Mouse (Mus musculus) thymus, postnatal 10 days (tissue): Measurements from ENCODE around the gene Wnk1.
A peak's percentile ranks its signal among the peaks of the same experiment; 100 is the strongest.

Experiments used
- DNase-seq, 2 experiments: peaks; one replicate each; pipeline ENCODE4 v3.0.0; 2021; ENCODE audit warnings: low spot score in 2 of 2

Gene Wnk1

GRCm38 (mm10) chr6:119903081-119903789 lies 135.2 kb downstream of the Wnk1 start:
- no peak for DNase-seq

GRCm38 (mm10) chr6:119902204-119903080 lies 136.0 kb downstream of the Wnk1 start, which contains the start of gene Rad52:
Gene Rad52 (plus strand): TSS chr6:119902698.
- peak; percentile 76 to 81 for DNase-seq

- no peak for DNase-seq
Measured at GRCm38 (mm10) chr6:119892711-119893110, 145.8 kb downstream of the Wnk1 start.

GRCm38 (mm10) chr6:119883151-119883550 lies 155.3 kb downstream of the Wnk1 start:
- DNase-seq: no peak
